Mouse (Mus musculus) midbrain, embryonic 11.5 days (tissue): ENCODE results near the gene AC140267.1. TPM values are rescaled to one million over a fixed set of nuclear protein-coding genes. Genes with fewer than 3 reads are reported as not detected.

Experiments
- ATAC-seq: fragments of 200-750 bp; cut with Nextera tagmentation; 2 replicates; pipeline ENCODE4 v1.8.0; 2017; ENCODE audit warnings: moderate TSS enrichment, moderate library complexity; ENCODE audit not compliant: low FRiP score
- DNase-seq: peaks from one replicate; pipeline ENCODE4 v3.0.0; 2015; ENCODE audit warnings: low spot score; ENCODE audit errors: missing footprints
- H3K27ac ChIP-seq: fragments of 300-500 bp; sonication (generic); 2 replicates; pipeline ENCODE4 v1.5.1; 2014; ENCODE audit warnings: low read depth, low read length
- H3K27me3 ChIP-seq: fragments of 300-500 bp; sonication (generic); 2 replicates; pipeline ENCODE4 v1.6.1; 2014; ENCODE audit warnings: mild to moderate bottlenecking, low read length, moderate library complexity, mixed read lengths; ENCODE audit not compliant: control insufficient read depth, insufficient read depth
- H3K36me3 ChIP-seq: fragments of 300-500 bp; sonication (generic); 2 replicates; pipeline ENCODE4 v1.6.1; 2014; ENCODE audit warnings: mild to moderate bottlenecking, low read length, moderate library complexity, mixed read lengths; ENCODE audit not compliant: control insufficient read depth, insufficient read depth
- H3K4me1 ChIP-seq: fragments of 300-500 bp; sonication (generic); 2 replicates; pipeline ENCODE4 v1.6.1; 2014; ENCODE audit warnings: low read length; ENCODE audit not compliant: control insufficient read depth, insufficient read depth
- H3K4me2 ChIP-seq: fragments of 300-500 bp; sonication (generic); 2 replicates; pipeline ENCODE4 v1.6.1; 2014; ENCODE audit warnings: mild to moderate bottlenecking, moderate library complexity
- H3K4me3 ChIP-seq: fragments of 300-500 bp; sonication (generic); 2 replicates; pipeline ENCODE4 v1.5.1; 2014; ENCODE audit warnings: low read depth, low read length
- H3K9ac ChIP-seq: fragments of 300-500 bp; sonication (generic); 2 replicates; pipeline ENCODE4 v1.6.1; 2014; ENCODE audit warnings: low read length
- H3K9me3 ChIP-seq: fragments of 300-500 bp; sonication (generic); 2 replicates; pipeline ENCODE4 v1.6.1; 2016; ENCODE audit warnings: low read length; ENCODE audit not compliant: control insufficient read depth
- WGBS: fragments of 180-500 bp; shearing (Covaris S2); extraction: QIAGEN DNeasy Blood & Tissue Kit; methylation state at CpG from one replicate; pipeline ENCODE4 v1.1.7; 2014; 5-methylcytosine and 5-hydroxymethylcytosine counted together
- polyA plus RNA-seq: library from polyadenylated mRNA; unstranded; fragments of >200 nt; fragmentation: Nextera tagmentation; extraction: Ambion mirVana; gene quantifications from 2 replicates; pipeline ENCODE4 v1.2.1, GENCODE M21; 2014

The AC140267.1 gene
- polyA plus RNA-seq, 1 experiment from 2014 or later = not detected

- ATAC-seq (no peak), DNase-seq (peak; percentile 86)
- 42% methylated on average over 4 of the region's 4 CpGs for WGBS
- no peaks in the 10 kb centered on the region for H3K9me3 ChIP-seq
- H3K4me1 ChIP-seq = peaks cover 18% of the 10 kb centered on the region
- peaks cover 13% of the 10 kb centered on the region for H3K36me3 ChIP-seq
- 0 out of 2 replicates have a peak overlapping the region, but pooled peaks have one; percentile 34 for H3K9ac ChIP-seq
- peak overlapping the region; percentile 100 for H3K4me3 ChIP-seq
- peak overlapping the region; percentile 93; the same call in 1 of the 2 replicates for H3K4me2 ChIP-seq
- no peaks in the 10 kb centered on the region for H3K27me3 ChIP-seq
- H3K27ac ChIP-seq = 0 out of 2 replicates have a peak overlapping the region, but pooled peaks have one; percentile 30
Observed at GRCm38 (mm10) chr15:80257602-80258239, 22.1 kb downstream of the AC140267.1 start.

DNA sequence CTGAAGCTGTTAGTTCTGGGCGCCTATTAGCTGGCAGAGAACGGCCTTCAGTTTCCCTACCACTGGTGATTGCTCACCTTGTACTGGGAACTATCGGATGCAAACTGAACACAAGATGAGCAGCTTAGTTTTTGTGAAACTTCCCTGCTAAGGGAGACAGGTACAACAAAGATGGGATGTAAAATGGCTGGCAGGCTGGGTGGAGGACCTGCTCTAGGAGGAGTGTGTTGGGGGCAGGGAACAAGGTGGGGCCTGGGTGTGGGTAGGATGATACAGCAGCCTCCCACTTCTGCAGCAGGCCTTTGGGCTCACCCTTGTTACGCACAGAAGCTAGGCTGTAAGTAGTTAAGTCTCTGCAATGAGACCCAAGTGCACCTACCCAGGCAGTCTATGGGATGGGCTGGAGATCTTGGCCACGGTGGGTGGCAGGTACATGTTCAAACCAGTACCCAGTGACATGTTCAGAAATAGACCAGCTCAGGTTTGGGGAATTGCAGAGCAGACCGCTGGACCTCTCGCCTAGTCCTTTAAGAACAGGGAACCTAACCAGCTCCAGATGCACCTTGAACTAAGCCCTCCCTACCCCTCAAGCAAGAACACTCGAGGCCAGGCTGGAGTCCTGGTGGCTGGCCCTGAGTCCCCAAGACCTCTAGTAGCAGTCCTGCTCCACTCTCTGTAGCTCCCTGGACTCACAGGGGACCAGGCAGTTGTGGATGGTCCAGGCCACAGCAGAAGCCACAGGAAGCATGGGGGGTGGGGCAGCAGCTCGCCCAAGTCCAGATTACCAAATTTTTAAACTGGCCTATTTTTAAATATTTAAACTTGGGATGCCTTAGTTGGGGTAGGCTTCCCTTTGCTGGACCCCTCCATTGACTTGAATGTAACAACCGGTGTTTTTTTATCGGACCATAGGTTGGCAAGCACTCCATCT lies 22.9 kb downstream of the AC140267.1 start:
- H3K4me3 ChIP-seq = no peak overlapping the region
- peaks cover 22% of the 10 kb centered on the region for H3K4me1 ChIP-seq
- no peak overlapping the region for H3K4me2 ChIP-seq
- peak; percentile 86 for DNase-seq
- H3K36me3 ChIP-seq = peaks cover 13% of the 10 kb centered on the region
- H3K27me3 ChIP-seq = no peaks in the 10 kb centered on the region
- no peaks in the 10 kb centered on the region for H3K9me3 ChIP-seq
- no peak for ATAC-seq
- WGBS = 69% methylated on average over 11 of the region's 11 CpGs
- 0 out of 2 replicates have a peak overlapping the region, but pooled peaks have one; percentile 1 for H3K9ac ChIP-seq
- H3K27ac ChIP-seq = peak overlapping the region; percentile 30

- DNase-seq = no peak
- peaks cover 18% of the 10 kb centered on the region for H3K4me1 ChIP-seq
- H3K27me3 ChIP-seq = no peaks in the 10 kb centered on the region
- no peak overlapping the region for H3K4me2 ChIP-seq
- H3K9ac ChIP-seq = no peak overlapping the region
- H3K36me3 ChIP-seq = peaks cover 13% of the 10 kb centered on the region
- no peak overlapping the region for H3K4me3 ChIP-seq
- H3K9me3 ChIP-seq = no peaks in the 10 kb centered on the region
- no peak for ATAC-seq
- 83% methylated on average over 8 of the region's 8 CpGs for WGBS
- H3K27ac ChIP-seq = no peak overlapping the region
Observed at GRCm38 (mm10) chr15:80259406-80260045, 23.9 kb downstream of the AC140267.1 start.

- no peaks in the 10 kb centered on the region for H3K27me3 ChIP-seq
- ATAC-seq (no peak), DNase-seq (peak; percentile 99)
- no peak overlapping the region for H3K4me3 ChIP-seq
- peaks cover 18% of the 10 kb centered on the region for H3K4me1 ChIP-seq
- no peak overlapping the region for H3K27ac ChIP-seq
- H3K4me2 ChIP-seq = no peak overlapping the region
- no peak overlapping the region for H3K9ac ChIP-seq
- 18% methylated on average over 3 of the region's 3 CpGs for WGBS
- no peaks in the 10 kb centered on the region for H3K9me3 ChIP-seq
- peaks cover 13% of the 10 kb centered on the region for H3K36me3 ChIP-seq
Observed at GRCm38 (mm10) chr15:80260677-80261076, 25.0 kb downstream of the AC140267.1 start.

DNA sequence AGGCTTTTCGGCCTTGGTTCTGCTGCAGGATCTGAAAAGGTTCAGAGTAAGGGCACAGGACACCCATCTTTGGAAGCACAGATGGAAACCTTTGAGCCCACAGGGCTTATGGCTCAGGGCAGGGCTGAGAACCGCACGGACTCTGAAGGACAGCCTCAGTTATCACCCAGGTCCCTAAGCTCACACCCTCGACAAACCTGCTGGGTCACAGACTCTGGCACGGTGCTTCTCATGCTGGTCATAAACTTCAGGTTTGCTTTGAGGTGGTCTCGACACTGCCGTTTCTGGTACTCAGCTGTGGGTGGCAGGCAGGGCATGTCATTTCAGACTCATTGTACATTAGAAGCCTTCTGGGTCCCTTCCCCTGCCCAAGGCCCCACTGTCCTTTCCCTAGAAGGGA lies 25.5 kb downstream of the AC140267.1 start:
- H3K9me3 ChIP-seq = no peaks in the 10 kb centered on the region
- H3K4me2 ChIP-seq = no peak overlapping the region
- no peak overlapping the region for H3K27ac ChIP-seq
- WGBS = 84% methylated on average over 7 of the region's 7 CpGs
- H3K4me1 ChIP-seq = peaks cover 18% of the 10 kb centered on the region
- H3K4me3 ChIP-seq = no peak overlapping the region
- no peak overlapping the region for H3K9ac ChIP-seq
- no peaks in the 10 kb centered on the region for H3K27me3 ChIP-seq
- H3K36me3 ChIP-seq = peaks cover 13% of the 10 kb centered on the region
- no peak for ATAC-seq
- no peak for DNase-seq

DNA sequence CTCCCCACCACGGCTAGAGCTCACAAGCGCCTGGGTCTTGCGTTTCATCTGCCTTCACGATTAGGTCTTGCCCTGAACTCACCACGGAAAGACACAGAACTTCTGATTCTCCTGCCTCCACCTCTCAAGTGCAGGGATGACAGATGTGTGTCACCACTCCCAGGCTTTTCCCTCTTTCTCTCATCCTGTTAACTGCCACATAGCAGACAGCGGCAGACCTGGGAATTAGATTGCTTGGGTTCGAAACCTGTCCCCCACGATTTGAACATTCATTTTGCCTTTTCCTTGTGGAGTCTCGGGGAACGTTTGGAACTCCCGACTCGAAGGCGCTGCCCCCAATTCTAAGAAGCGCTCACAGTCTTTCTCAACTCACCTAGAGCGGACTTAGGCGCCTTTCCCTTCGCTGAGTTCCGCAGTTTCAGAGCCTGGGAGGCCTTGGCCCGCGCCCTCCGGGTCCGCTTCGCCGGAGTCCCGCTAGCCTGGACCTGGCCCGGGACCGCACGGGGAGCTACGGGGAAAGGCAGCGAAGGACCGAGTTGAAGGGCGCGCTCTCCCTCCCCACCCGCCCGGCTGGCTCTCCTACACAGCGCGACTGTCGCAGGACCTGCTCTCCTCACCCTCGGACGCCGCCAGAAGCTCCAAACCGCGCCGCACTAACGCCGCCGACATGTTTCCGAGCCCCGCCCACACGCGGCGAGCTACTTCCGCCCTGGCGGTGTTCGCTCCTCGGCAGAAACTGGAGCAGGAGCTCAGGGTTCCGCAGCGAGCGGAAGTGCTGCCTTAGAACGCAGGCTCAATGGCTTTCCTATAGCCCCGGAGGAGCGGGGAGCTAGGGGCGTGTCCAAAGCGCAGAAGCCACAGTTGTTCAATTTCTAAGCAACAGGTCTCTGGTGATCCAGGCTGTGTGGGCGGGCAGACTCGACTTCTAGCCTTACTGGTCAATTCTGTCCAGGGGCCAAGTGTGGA lies 28.3 kb downstream of the AC140267.1 start, which contains the start of gene Rps19bp1:
TSS of gene Rps19bp1 (minus strand) at position 706 of the 966 bp plus-strand sequence.
- H3K9ac ChIP-seq = peak within 1 kb of the TSS; percentile 81
- WGBS = 2% methylated on average over 60 of the region's 66 CpGs
- H3K4me1 ChIP-seq = peaks cover 8% of the 10 kb centered on the region; the same call in 1 of the 2 replicates
- H3K27me3 ChIP-seq = no peaks in the 10 kb centered on the region
- no peaks in the 10 kb centered on the region for H3K36me3 ChIP-seq
- peak within 1 kb of the TSS; percentile 93 for H3K4me3 ChIP-seq
- peak within 1 kb of the TSS; percentile 77 for H3K4me2 ChIP-seq
- ATAC-seq (peak; percentile 91), DNase-seq (peak; percentile 98)
- peak within 1 kb of the TSS; percentile 20; the same call in 1 of the 2 replicates for H3K27ac ChIP-seq
- no peaks in the 10 kb centered on the region for H3K9me3 ChIP-seq

GRCm38 (mm10) chr15:80266281-80266680 lies 30.6 kb downstream of the AC140267.1 start:
- H3K9me3 ChIP-seq = no peaks in the 10 kb centered on the region
- no peak overlapping the region for H3K4me3 ChIP-seq
- H3K36me3 ChIP-seq = no peaks in the 10 kb centered on the region
- H3K27me3 ChIP-seq = no peaks in the 10 kb centered on the region
- WGBS = 0% methylated on average over 2 of the region's 2 CpGs
- DNase-seq (peak; percentile 97), ATAC-seq (no peak)
- peaks cover 6% of the 10 kb centered on the region; the same call in 1 of the 2 replicates for H3K4me1 ChIP-seq
- H3K9ac ChIP-seq = no peak overlapping the region
- no peak overlapping the region for H3K27ac ChIP-seq
- no peak overlapping the region for H3K4me2 ChIP-seq

- Histone ChIP-seq H3K4me2 (no peak overlapping the region), H3K4me3 (no peak overlapping the region), H3K9ac (no peak overlapping the region), H3K9me3 (no peaks in the 10 kb centered on the region), H3K36me3 (no peaks in the 10 kb centered on the region), H3K4me1 (no peaks in the 10 kb centered on the region), H3K27me3 (no peaks in the 10 kb centered on the region), H3K27ac (no peak overlapping the region)
- no peak for ATAC-seq
- WGBS = 70% methylated on average over 3 of the region's 3 CpGs
- DNase-seq = no peak
Observed at GRCm38 (mm10) chr15:80271858-80272396, 36.3 kb downstream of the AC140267.1 start.
